Comparison of ENCODE assay signal across 17 mouse cellular contexts in the genomic region with DNA sequence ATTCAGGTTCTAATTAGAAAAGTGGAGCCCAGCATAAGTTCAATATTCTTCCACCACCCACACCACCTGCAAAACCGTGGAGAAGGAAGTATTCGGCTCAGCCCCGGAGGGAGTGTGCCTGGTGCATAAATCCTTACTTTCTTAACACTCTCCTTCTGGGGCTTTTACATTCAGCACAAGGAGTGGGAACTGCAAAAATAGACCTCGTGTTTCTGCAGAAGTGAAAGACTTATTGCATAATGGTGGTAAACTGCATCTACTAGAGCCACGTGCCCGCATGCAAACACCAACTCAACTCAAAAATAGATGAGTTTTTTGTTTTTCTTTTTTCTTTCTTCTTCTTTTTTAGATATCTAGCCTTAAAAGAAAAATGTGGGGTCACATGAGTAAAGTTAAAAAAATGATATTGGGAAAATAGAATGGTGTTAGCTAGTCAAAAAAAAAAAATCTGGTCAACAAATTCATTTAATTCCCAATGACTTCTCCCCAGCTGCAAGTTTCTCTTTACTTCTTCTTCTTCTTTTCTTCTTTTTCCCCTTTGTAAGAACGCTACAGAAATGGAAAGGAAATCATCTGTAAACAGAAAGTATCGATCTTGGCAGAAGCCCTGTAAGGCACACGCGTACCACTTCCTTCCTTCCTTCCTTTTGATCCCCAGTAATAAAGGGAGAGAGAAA. TPM values are rescaled to one million over a fixed set of nuclear protein-coding genes. Genes with fewer than 3 reads are reported as not detected.
DNase-seq lines count a peak whose midpoint lies in the region; ATAC-seq and TF ChIP-seq lines count a peak whose summit lies in the region.
"Had no signal": no experiment of that assay in that cellular context is flagged by ENCODE, and none has a peak within 500 bp of the region (broad histone marks: within the 10 kb centered on the region; RNA-seq: fewer than 3 reads in every experiment).

No protein-coding gene starts in this region.

- no peaks in the 10 kb centered on the region for H3K9me3 ChIP-seq in kidney, embryonic 15.5 days (replicated peaks)
- H3K9me3 ChIP-seq in stomach, postnatal 0 days (ENCODE audit: control insufficient read depth, low read length): no peaks in the 10 kb centered on the region

- H3K36me3 ChIP-seq in kidney, adult 2 months (ENCODE audit: control insufficient read depth, insufficient read depth, low read length): no peaks in the 10 kb centered on the region
- no peaks in the 10 kb centered on the region for H3K36me3 ChIP-seq in kidney, embryonic 15.5 days
- H3K36me3 ChIP-seq in splenic B cell, adult 2 months (ENCODE audit: control insufficient read depth, insufficient read depth, low read length, poor library complexity, severe bottlenecking): no peaks in the 10 kb centered on the region
- H3K36me3 ChIP-seq in stomach, postnatal 0 days (ENCODE audit: control insufficient read depth, insufficient read depth, low read length): no peaks in the 10 kb centered on the region

- H3K4me2 ChIP-seq in kidney, embryonic 15.5 days: no peak overlapping the region
- H3K4me2 ChIP-seq in stomach, postnatal 0 days (replicated peaks; ENCODE audit: low read depth): no peak overlapping the region
- H3K4me2 ChIP-seq: liver, embryonic 11.5 days had no signal

- H3K4me1 ChIP-seq in kidney, adult 2 months (ENCODE audit: control insufficient read depth, insufficient read depth, low read length): no peaks in the 10 kb centered on the region
- H3K4me1 ChIP-seq in kidney, embryonic 15.5 days: no peaks in the 10 kb centered on the region
- no peaks in the 10 kb centered on the region for H3K4me1 ChIP-seq in stomach, postnatal 0 days (replicated peaks; ENCODE audit: control insufficient read depth, insufficient read depth)

- no peak overlapping the region for H3K4me3 ChIP-seq in kidney, adult 2 months (ENCODE audit: insufficient read depth, low read depth, low read length)
- no peak overlapping the region for H3K4me3 ChIP-seq in kidney, embryonic 15.5 days (replicated peaks)
- H3K4me3 ChIP-seq in stomach, postnatal 0 days (ENCODE audit: low read depth, low read length): no peak overlapping the region

- WGBS in kidney, adult 2 months: 70% methylated on average over 10 of the region's 10 CpGs
- 76% methylated on average over 10 of the region's 10 CpGs for WGBS in kidney, embryonic 15.5 days
- 68% methylated on average over 10 of the region's 10 CpGs for WGBS in stomach, postnatal 0 days

- TF ChIP-seq POLR2A in kidney, adult 2 months (IDR thresholded peaks at IDR 0.05; ENCODE audit: low read depth, low read length): no peak

- no peak for ATAC-seq in kidney, embryonic 15.5 days (replicated peaks; ENCODE audit: low FRiP score)
- ATAC-seq in cerebellum, adult (ENCODE audit: insufficient number of reproducible peaks, low FRiP score, low TSS enrichment): no peak
- ATAC-seq in stomach, postnatal 0 days (ENCODE audit: low FRiP score, low TSS enrichment): no peak
- ATAC-seq: activated CD4-positive, CD25-positive, alpha-beta regulatory T cell, adult 4 months; forebrain, postnatal 0 days; lung, postnatal 0 days had no signal

- H3K9ac ChIP-seq in kidney, embryonic 15.5 days: no peak overlapping the region
- no peak overlapping the region for H3K9ac ChIP-seq in stomach, postnatal 0 days (ENCODE audit: low read length)
- H3K9ac ChIP-seq: forebrain, postnatal 0 days had no signal

- DNase-seq in kidney, adult 2 months: peak; percentile 5
- peak; percentile 46 for DNase-seq in right cerebral cortex, adult 18-20 months
- no peak for DNase-seq in right cerebral cortex, postnatal 14 days
- peak; percentile 41 for DNase-seq in induced T-regulatory cell, adult 2 months (ENCODE audit: low read depth)
- peak; percentile 57 for DNase-seq in splenic B cell, adult 2 months (ENCODE audit: low read depth, low spot score)
- DNase-seq in stomach, postnatal 0 days (ENCODE audit: low spot score): no peak
- DNase-seq: cerebellum, adult 2 months; embryo, embryonic 11 days; forebrain, postnatal 0 days; kidney, postnatal 14 days; layer of hippocampus, postnatal 36 days; midbrain, embryonic 14.5 days had no signal

- no peak overlapping the region for H3K27ac ChIP-seq in kidney, adult 2 months (ENCODE audit: insufficient read depth, low read depth, low read length)
- H3K27ac ChIP-seq in kidney, embryonic 15.5 days: no peak overlapping the region
- H3K27ac ChIP-seq in stomach, postnatal 0 days (replicated peaks): no peak overlapping the region

- H3K27me3 ChIP-seq in kidney, adult 2 months (replicated peaks; ENCODE audit: control insufficient read depth, insufficient read depth, low read length): no peaks in the 10 kb centered on the region
- H3K27me3 ChIP-seq in kidney, embryonic 15.5 days: 0 out of 2 replicates have a peak, but pooled peaks cover 3% of the 10 kb centered on the region
- no peaks in the 10 kb centered on the region for H3K27me3 ChIP-seq in splenic B cell, adult 2 months (ENCODE audit: control insufficient read depth, insufficient read depth, low read length, poor library complexity, severe bottlenecking)
- no peaks in the 10 kb centered on the region for H3K27me3 ChIP-seq in stomach, postnatal 0 days (ENCODE audit: control insufficient read depth, insufficient read depth, low read length)

- no peak for TF ChIP-seq CTCF in kidney, adult 2 months (conservative IDR thresholded peaks at IDR 0.05; ENCODE audit: insufficient read depth, insufficient read length, low read depth, low read length)
- TF ChIP-seq CTCF in stomach, postnatal 0 days (IDR thresholded peaks at IDR 0.05; ENCODE audit: low read depth): no peak

- TF ChIP-seq EP300 in stomach, postnatal 0 days (optimal IDR thresholded peaks at IDR 0.05): no peak

RNA-seq across cellular contexts. Expression of a gene that starts 45.0 kb away (rescaled TPM):
- polyA plus RNA-seq in kidney, adult 2 months (2012; rRNA removed): 28.0 and 28.6 TPM in 2 replicates
- polyA plus RNA-seq in kidney, embryonic 15.5 days (2015; fragmentation: Nextera tagmentation; extraction: Ambion mirVana): 60.8 and 65.7 TPM in 2 replicates
- 40.1 and 44.1 TPM in 2 replicates for polyA plus RNA-seq in stomach, postnatal 0 days (2015; fragmentation: Nextera tagmentation; extraction: Ambion mirVana)

Comparison
In these comparisons a context has a peak if more than half of its experiments do, and no peak if none do; other contexts are left out.
1. DNase-seq: peak in kidney, adult 2 months (single experiment), right cerebral cortex, adult 18-20 months (single experiment), induced T-regulatory cell, adult 2 months (single experiment) and splenic B cell, adult 2 months (single experiment); none in right cerebral cortex, postnatal 14 days (single experiment) and stomach, postnatal 0 days (single experiment).